Mouse (Mus musculus): ENCODE results near the gene Trank1.

GRCm38 (mm10) chr9:111333790-111334189 is 22.3 kb downstream of the Trank1 start:
- no peak for TF ChIP-seq RAD21 (IDR thresholded peaks at IDR 0.05; ENCODE audit: low read depth, low read length)
- no peak for TF ChIP-seq POLR2A (IDR thresholded peaks at IDR 0.05; ENCODE audit: low read depth, low read length)
- no peak for TF ChIP-seq JUND (conservative IDR thresholded peaks at IDR 0.05; ENCODE audit: low read depth, low read length)
- TF ChIP-seq RCOR1 (conservative IDR thresholded peaks at IDR 0.05; ENCODE audit: low read depth, low read length) = no peak
- TF ChIP-seq ZC3H11A (IDR thresholded peaks at IDR 0.05; ENCODE audit: low read depth, low read length) = no peak
- no peak for TF ChIP-seq JUN (IDR thresholded peaks at IDR 0.05; ENCODE audit: insufficient read depth, low read depth, low read length)
- no peak for TF ChIP-seq SIN3A (IDR thresholded peaks at IDR 0.05; ENCODE audit: low read length)
- no peak for TF ChIP-seq PAX5 (IDR thresholded peaks at IDR 0.05; ENCODE audit: low read length)
- no peak for TF ChIP-seq UBTF (IDR thresholded peaks at IDR 0.05; ENCODE audit: low read depth, low read length)
- TF ChIP-seq CTCF (conservative IDR thresholded peaks at IDR 0.05 in 1 of 2, IDR thresholded peaks at IDR 0.05 in 1 of 2; ENCODE audit: low read depth in 2 of 2, low read length in 2 of 2) = no peak
- TF ChIP-seq MXI1 (IDR thresholded peaks at IDR 0.05; ENCODE audit: low read depth, low read length) = no peak
- TF ChIP-seq ZKSCAN1 (IDR thresholded peaks at IDR 0.05; ENCODE audit: borderline replicate concordance, low read depth, low read length) = no peak
- TF ChIP-seq NRF1 (IDR thresholded peaks at IDR 0.05; ENCODE audit: low read depth, low read length) = no peak
